Mouse (Mus musculus) splenic B cell, adult 2 months (primary cell): ENCODE results near the gene Smad5.

Experiments
- DNase-seq: peaks from one replicate; pipeline ENCODE4 v3.0.0-alpha.2; 2011; ENCODE audit warnings: low read depth, low spot score
- H3K27me3 ChIP-seq: 2 replicates; pipeline ENCODE4 v1.6.1; 2012; ENCODE audit warnings: mild to moderate bottlenecking, low read length, moderate library complexity, mixed read lengths; ENCODE audit not compliant: control insufficient read depth, poor library complexity, insufficient read depth, severe bottlenecking
- H3K36me3 ChIP-seq: 2 replicates; pipeline ENCODE4 v1.6.1; 2012; ENCODE audit warnings: mild to moderate bottlenecking, low read length, moderate library complexity, mixed read lengths; ENCODE audit not compliant: control insufficient read depth, poor library complexity, insufficient read depth, severe bottlenecking

Gene Smad5

DNA sequence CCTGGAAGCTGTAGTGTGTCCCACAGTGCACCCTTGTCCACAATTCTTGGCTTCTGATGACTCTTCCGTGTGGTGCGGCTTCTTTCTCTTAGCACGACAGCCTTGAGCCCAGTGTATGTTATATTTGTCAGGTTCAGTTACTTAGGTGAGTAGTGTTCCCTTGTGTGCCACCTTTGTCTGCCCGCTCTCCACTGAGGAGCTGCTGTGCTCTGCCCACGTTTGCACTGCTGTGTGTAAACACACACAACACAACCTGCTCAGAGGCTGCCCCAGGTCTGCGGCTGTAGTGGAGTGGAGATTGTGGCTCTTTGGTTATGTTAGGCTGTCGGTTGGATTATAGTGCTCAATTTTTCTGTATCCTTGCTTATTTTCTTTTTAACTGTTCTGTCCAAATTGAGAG lies 26.2 kb downstream of the Smad5 start:
- DNase-seq: no peak
- peaks cover 6% of the 10 kb centered on the region; the same call in 1 of the 2 replicates for H3K36me3 ChIP-seq
- H3K27me3 ChIP-seq: no peaks in the 10 kb centered on the region

DNA sequence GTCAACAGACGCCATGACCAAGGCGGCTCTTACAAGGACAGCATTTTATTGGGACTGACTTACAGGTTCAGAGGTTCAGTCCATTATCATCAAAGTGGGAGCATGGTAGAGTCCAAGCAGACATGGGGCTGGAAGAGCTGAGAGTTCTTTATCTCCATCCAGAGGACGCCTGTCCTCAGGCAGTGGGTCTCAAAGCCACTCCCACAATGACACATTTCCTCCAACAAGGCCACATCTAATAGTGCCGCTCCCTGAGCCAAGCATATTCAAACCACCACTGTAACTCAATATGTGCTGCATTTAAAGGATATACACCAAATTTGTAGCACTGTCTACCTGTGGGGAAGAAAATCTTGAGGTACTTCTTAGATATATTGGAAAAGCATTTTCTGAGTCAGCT lies 31.8 kb downstream of the Smad5 start:
- DNase-seq: no peak
- no peaks in the 10 kb centered on the region for H3K27me3 ChIP-seq
- H3K36me3 ChIP-seq: peaks cover 9% of the 10 kb centered on the region; the same call in 1 of the 2 replicates

DNA sequence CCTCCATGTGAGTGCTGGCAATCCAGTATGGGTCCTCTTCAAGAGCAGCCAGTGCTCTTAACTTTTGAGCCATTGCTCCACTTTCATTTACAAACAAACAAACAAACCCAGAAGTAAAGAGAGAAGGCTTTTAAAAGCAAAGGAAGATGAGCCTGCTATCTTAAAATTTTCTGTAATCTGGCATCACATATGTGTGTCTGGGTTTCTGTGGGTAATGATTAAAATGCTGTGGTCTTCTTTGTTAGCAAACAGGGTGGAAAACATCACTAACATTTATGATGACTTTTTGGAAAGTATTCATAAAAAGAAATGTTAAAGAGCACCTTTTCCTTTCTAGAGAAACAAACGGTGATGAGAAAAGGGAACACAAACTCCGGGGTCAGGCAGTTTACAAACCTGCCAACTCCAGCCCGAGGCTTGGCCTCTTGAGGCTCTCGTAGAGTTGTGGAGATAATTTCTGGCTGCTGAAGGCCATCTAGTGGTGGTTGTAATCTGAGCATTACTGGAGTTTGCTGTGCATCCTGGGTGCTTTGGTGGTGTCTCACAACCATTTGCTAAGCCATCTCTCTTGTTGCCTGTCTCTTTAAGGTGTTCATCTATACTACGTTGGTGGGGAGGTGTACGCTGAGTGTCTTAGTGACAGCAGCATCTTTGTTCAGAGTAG lies 32.5 kb downstream of the Smad5 start:
- Histone ChIP-seq H3K36me3 (peaks cover 9% of the 10 kb centered on the region; the same call in 1 of the 2 replicates), H3K27me3 (no peaks in the 10 kb centered on the region)
- DNase-seq: peak; percentile 27

DNA sequence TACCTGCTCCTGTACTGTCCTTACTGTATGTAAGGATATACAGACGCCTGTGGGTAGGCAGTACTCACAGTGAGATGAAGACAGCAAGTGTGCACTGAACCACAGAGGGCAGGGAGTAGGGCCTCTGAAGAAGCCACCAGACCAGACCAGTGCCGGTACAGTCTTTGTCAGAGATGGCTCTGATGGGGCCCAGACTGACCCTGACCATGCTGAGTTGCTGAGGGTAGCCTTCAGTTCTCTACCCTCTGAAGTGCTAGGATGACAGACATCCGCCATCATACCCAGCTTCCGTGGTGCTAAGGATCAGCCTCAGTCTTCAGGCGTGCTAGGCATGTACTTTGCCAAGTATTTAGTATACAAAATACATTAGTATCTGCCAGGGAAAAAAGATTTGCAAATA lies 36.7 kb downstream of the Smad5 start:
- Histone ChIP-seq H3K27me3 (no peaks in the 10 kb centered on the region), H3K36me3 (peaks cover 8% of the 10 kb centered on the region; the same call in 1 of the 2 replicates)
- DNase-seq: no peak

DNA sequence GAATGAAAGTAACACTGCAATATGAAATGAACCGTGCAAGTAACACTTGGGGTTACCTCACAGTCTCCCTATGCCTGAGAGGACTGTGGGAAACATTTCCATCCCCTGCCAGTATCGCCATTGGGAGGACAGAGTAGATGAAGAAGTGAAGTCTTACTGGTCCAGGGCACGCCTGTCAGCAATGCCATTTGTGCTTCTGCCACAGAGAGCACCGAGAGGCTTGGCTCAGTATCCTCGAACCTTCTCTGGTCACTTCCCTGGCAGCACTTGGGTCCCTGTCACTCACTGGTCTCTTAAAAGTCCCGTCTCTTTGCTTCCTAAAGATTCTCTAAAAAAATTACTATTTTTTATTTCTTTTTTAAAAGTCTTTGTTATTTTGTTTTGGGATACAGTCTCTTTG lies 37.7 kb downstream of the Smad5 start:
- H3K36me3 ChIP-seq: peaks cover 8% of the 10 kb centered on the region; the same call in 1 of the 2 replicates
- H3K27me3 ChIP-seq: no peaks in the 10 kb centered on the region
- DNase-seq: no peak

DNA sequence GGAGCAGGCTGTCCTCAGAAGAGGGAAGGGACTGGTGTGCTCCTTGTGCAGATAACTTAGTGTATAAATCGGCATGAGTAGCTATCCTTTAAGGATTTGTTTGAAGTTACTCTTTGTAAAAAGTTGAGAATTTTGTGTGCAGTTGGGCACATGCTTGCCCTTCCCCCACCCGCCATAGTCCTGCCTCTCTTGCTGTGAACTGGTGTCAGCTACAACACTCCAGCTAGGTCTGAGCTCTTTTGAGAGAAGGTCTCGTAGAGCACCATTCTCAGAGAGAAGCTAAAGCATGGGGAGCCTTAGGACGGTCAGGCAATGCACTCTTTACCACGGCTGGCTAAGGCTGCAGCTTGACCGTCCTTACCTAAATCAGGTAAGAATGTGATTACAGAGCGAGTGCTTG lies 38.9 kb downstream of the Smad5 start:
- H3K36me3 ChIP-seq: peaks cover 8% of the 10 kb centered on the region; the same call in 1 of the 2 replicates
- H3K27me3 ChIP-seq: no peaks in the 10 kb centered on the region
- no peak for DNase-seq

DNA sequence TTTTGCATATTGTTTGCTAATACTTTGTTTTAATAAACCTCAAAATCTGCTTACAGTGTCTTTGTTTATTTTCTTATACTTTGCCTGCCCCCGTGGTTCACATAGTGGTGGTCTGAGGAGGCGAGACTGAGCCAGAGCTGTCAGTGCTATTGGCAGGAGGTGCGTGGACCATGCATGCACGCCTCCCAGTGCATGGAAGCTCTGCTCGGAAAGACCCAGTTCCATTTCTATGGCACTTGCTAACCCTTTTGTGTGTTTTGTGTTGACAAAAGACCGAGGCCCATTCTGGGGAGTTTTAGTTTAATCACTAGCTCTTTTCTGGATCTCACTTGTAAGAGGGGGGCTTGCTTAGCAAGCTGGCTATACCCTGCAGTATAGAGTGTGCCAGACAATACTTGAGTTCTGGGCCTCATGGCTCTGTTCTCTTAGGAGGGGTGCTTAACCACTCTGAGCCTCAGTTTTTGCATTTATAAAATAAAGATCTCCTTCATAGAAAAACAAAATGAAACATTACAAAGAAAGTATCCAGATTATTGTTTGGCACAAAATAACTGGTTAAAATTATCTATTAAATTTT lies 39.6 kb downstream of the Smad5 start:
- DNase-seq: no peak
- Histone ChIP-seq H3K27me3 (no peaks in the 10 kb centered on the region), H3K36me3 (peaks cover 8% of the 10 kb centered on the region; the same call in 1 of the 2 replicates)

DNA sequence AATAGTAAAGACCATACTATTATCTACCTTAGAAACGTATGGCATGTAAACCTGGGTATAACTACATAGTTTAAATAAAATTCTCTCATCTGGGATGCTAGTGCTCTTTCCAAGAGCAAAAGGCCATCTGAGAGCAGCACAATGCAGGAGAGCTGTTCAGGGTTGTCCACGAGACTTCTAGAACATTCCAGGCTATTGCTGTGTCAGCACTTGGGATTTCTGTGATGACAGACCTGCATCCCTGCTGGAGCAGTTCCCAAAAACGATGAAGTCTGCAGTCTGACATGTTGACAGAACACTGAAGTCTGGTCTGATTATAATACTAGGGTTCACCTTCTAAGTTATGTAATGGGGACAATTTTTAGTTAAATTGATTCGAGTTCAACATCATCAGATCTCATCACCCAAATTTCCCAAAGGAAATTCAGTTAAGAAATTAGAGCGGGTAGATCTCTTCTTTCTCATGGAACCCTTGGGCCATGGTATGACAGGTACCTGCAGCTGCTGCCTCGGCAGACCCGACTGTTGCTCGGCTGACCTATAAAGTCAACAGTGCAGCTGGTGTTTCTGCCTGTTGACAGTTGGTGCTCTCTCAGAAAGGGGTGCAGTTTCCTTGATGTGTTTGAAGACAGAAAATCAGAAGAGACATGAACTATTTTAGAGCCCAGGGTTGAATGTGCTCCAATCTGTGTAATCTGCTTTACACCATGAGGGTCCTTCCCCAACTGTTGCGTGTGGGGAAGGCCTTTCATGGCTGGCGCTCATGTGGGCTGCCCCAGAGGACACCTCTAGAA lies 44.1 kb downstream of the Smad5 start:
- Histone ChIP-seq H3K27me3 (no peaks in the 10 kb centered on the region), H3K36me3 (no peaks in the 10 kb centered on the region)
- no peak for DNase-seq

GRCm38 (mm10) chr13:56747554-56747953 lies 44.7 kb downstream of the Smad5 start:
- no peak for DNase-seq
- Histone ChIP-seq H3K36me3 (no peaks in the 10 kb centered on the region), H3K27me3 (no peaks in the 10 kb centered on the region)

DNA sequence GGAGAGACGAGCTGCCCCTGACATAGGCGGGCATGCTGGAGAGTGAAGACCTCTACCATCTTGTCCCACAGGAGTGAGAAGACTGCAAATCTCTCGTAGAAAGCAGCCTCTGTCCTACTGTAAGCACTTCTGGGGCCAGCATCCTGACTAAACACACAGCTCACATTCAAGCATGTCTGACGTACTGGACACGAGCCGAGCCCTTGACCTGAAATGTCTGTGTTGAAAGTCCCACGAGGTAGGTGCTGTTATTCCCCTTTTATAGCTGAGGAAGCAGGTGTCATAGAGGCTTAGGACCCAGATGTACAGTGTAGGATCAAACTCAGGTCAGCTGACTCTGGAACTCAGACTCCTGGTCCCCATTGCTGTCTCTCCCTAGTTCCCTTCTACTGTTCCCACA lies 46.6 kb downstream of the Smad5 start:
- H3K27me3 ChIP-seq: no peaks in the 10 kb centered on the region
- DNase-seq: no peak
- H3K36me3 ChIP-seq: no peaks in the 10 kb centered on the region

- Histone ChIP-seq H3K27me3 (no peaks in the 10 kb centered on the region), H3K36me3 (no peaks in the 10 kb centered on the region)
- no peak for DNase-seq
Measured at GRCm38 (mm10) chr13:56751774-56752173, 49.0 kb downstream of the Smad5 start.

GRCm38 (mm10) chr13:56752474-56753191 lies 49.8 kb downstream of the Smad5 start:
- Histone ChIP-seq H3K36me3 (no peaks in the 10 kb centered on the region), H3K27me3 (no peaks in the 10 kb centered on the region)
- DNase-seq: no peak

DNA sequence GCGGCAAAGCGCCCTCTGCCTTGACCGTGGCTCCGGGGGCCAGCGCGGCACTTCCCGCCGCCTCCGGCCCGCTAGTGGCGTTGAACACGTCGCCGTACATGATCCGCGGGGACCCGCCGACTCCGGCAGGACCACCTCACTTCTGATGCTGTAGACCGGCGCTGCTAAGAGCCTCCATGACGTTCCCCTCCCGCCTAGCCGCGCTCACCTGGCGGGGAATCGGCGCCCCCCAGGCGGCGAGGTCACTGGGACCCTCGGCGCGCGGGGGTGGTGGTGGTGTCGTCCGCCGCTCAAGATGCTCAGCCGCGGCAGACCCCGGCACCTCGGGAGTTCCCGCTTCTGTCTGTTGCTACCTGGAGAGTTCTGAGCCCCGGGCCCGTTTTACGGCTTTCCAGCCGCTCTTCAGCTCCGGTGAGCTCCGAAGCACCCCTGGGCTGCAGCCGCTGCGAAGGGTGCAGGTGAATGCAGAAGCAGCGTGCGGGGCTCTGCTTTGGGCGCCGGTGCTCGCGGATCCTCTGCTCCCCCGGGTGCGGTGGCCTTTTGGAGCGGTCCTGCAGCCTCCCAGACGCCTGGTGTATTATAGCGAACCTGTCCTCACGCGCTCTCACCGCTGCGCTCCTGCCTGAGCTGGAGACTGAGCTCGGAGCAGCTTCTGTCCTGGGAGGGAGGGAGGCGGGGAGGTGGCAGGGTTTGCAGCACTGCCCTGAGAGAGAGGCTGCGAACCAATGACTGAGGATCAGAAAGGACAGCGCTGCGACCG lies 50.6 kb downstream of the Smad5 start, which contains the start of gene Gm45623:
Gm45623 (minus strand) TSS at position 636 of the 760 bp plus-strand sequence.
- Histone ChIP-seq H3K36me3 (no peaks in the 10 kb centered on the region), H3K27me3 (no peaks in the 10 kb centered on the region)
- DNase-seq: no peak

- no peaks in the 10 kb centered on the region for H3K27me3 ChIP-seq
- H3K36me3 ChIP-seq: no peaks in the 10 kb centered on the region
- DNase-seq: peak; percentile 8
Measured at GRCm38 (mm10) chr13:56755871-56756270, 53.1 kb downstream of the Smad5 start.
